Mouse (Mus musculus): ENCODE measurements around the gene Ccr6. TPM values are rescaled to one million over a fixed set of nuclear protein-coding genes. Genes with fewer than 3 reads are reported as not detected.
"Not testable (repeated sequence)": the region's sequence is repeated elsewhere in the genome, so short reads cannot be mapped to it uniquely, and the experiment has no call there.

Ccr6 gene
- 0.14 TPM in 1 of 2 replicates, not detected in the other for polyA plus RNA-seq (2016; fragmentation: Nextera tagmentation; extraction: Ambion mirVana)

DNA sequence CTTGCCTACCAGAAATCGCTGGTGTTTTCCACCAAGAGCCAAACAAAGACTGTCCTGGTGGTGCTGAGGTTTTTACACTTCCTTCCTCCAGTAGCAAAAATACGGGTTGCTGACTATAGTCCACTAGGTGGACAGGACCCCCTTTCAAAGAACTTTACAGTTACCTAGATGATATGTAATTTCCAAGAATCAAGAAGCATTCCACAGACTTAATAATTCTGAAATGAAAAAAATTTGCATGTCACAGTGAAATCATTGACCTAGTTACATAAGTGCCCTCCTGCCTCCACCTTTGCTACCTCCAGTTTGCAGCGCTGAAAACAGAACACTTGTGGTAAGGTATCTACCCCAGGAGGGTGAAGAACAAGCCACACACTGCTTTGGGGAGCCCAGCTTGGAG, at the start of gene Ccr6:
Gene Ccr6, plus strand, starts transcription at position 301 of the 400 bp plus-strand sequence.
- no peak within 1 kb of the TSS for H3K4me3 ChIP-seq
- no peaks in the 10 kb centered on the region for H3K27me3 ChIP-seq (ENCODE audit: insufficient read depth, poor library complexity, severe bottlenecking)
- H3K4me1 ChIP-seq (replicated peaks), result 0 out of 2 replicates have a peak, but pooled peaks cover 2% of the 10 kb centered on the region
- no peaks in the 10 kb centered on the region for H3K9me3 ChIP-seq
- no peak for DNase-seq (ENCODE audit: low spot score)
- H3K27ac ChIP-seq, result no peak within 1 kb of the TSS
- 77% methylated on average over 3 of the region's 3 CpGs for WGBS
- H3K36me3 ChIP-seq, result no peaks in the 10 kb centered on the region

DNA sequence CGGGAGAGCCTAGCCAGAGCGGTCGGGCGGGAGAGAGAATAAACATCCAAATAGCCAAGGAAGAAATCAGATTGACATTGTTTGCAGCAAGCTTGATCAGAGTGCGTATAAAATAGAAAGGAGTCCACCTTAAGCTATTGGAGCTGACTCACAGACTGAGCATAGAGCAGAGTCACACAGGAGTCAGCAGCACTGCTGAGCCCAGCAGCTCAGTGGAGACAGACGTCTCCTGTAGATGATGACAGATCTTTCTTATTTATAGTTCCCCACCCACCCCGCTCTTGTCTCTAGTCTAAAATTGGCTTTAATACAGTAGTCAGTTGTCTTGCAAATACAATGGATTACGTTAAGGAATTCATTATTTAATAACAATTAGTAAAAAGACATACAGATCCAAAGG, 42.2 kb upstream of the Ccr6 start:
- Histone ChIP-seq H3K9me3 (no peaks in the 10 kb centered on the region), H3K4me1 (replicated peaks) (no peaks in the 10 kb centered on the region), H3K27ac (no peak overlapping the region), H3K4me3 (no peak overlapping the region), H3K27me3 (ENCODE audit: insufficient read depth, poor library complexity, severe bottlenecking) (no peaks in the 10 kb centered on the region), H3K36me3 (peaks cover 88% of the 10 kb centered on the region)
- 93% methylated on average over 8 of the region's 8 CpGs for WGBS
- DNase-seq (ENCODE audit: low spot score), result no peak

GRCm38 (mm10) chr17:8195685-8196376, 40.0 kb upstream of the Ccr6 start:
- Histone ChIP-seq H3K4me1 (replicated peaks) (no peaks in the 10 kb centered on the region), H3K27ac (no peak overlapping the region), H3K9me3 (no peaks in the 10 kb centered on the region), H3K36me3 (peaks cover 67% of the 10 kb centered on the region), H3K27me3 (ENCODE audit: insufficient read depth, poor library complexity, severe bottlenecking) (no peaks in the 10 kb centered on the region), H3K4me3 (no peak overlapping the region)
- DNase-seq (ENCODE audit: low spot score), result no peak
- 96% methylated on average over 8 of the region's 8 CpGs for WGBS

DNA sequence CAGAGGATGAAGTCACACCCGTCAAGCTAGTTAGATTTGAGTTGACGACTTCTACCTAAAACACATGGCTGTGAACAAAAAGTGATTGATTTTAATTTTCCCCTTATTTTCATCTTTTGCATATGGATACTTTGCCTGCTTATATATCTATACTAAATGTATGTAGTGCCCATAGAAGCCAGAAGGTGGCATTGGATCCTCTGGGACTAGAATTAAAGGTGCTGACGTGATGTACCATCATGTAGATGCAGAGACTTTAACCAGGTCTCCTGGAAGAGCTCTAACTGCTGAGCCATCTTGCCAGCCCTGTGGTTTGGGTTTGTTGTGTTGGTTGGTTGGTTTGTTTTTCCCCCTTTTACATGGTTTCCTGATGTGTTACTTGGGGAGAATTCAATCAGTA, 38.2 kb upstream of the Ccr6 start:
- no peak overlapping the region for H3K27ac ChIP-seq
- no peaks in the 10 kb centered on the region for H3K4me1 ChIP-seq (replicated peaks)
- no peak for DNase-seq (ENCODE audit: low spot score)
- 77% methylated on average over 3 of the region's 3 CpGs for WGBS
- H3K36me3 ChIP-seq, result peaks cover 48% of the 10 kb centered on the region
- no peak overlapping the region for H3K4me3 ChIP-seq
- no peaks in the 10 kb centered on the region for H3K9me3 ChIP-seq
- H3K27me3 ChIP-seq (ENCODE audit: insufficient read depth, poor library complexity, severe bottlenecking), result no peaks in the 10 kb centered on the region

- H3K4me1 ChIP-seq (replicated peaks), result no peaks in the 10 kb centered on the region
These were observed 36.5 kb upstream of the Ccr6 start for GRCm38 (mm10) chr17:8199067-8199935.

GRCm38 (mm10) chr17:8199936-8200330, 35.9 kb upstream of the Ccr6 start:
- Histone ChIP-seq H3K27ac (no peak overlapping the region), H3K4me3 (no peak overlapping the region), H3K36me3 (peaks cover 26% of the 10 kb centered on the region), H3K4me1 (replicated peaks) (no peaks in the 10 kb centered on the region), H3K27me3 (ENCODE audit: insufficient read depth, poor library complexity, severe bottlenecking) (no peaks in the 10 kb centered on the region), H3K9me3 (no peaks in the 10 kb centered on the region)
- WGBS, result 73% methylated on average over 1 of the region's 1 CpGs
- no peak for DNase-seq (ENCODE audit: low spot score)

More at GRCm38 (mm10) chr17:8199067-8199935, 36.5 kb upstream of the Ccr6 start:
- H3K9me3 ChIP-seq, result no peaks in the 10 kb centered on the region
- H3K27ac ChIP-seq, result no peak overlapping the region
- 90% methylated on average over 11 of the region's 11 CpGs for WGBS
- no peak overlapping the region for H3K4me3 ChIP-seq
- no peak for DNase-seq (ENCODE audit: low spot score)
- H3K27me3 ChIP-seq (ENCODE audit: insufficient read depth, poor library complexity, severe bottlenecking), result no peaks in the 10 kb centered on the region
- peaks cover 32% of the 10 kb centered on the region for H3K36me3 ChIP-seq

GRCm38 (mm10) chr17:8203487-8203886, 32.4 kb upstream of the Ccr6 start:
- Histone ChIP-seq H3K4me3 (no peak overlapping the region), H3K4me1 (replicated peaks) (no peaks in the 10 kb centered on the region), H3K36me3 (no peaks in the 10 kb centered on the region), H3K9me3 (no peaks in the 10 kb centered on the region), H3K27ac (no peak overlapping the region), H3K27me3 (ENCODE audit: insufficient read depth, poor library complexity, severe bottlenecking) (no peaks in the 10 kb centered on the region)
- 73% methylated on average over 1 of the region's 1 CpGs for WGBS
- DNase-seq (ENCODE audit: low spot score), result no peak

DNA sequence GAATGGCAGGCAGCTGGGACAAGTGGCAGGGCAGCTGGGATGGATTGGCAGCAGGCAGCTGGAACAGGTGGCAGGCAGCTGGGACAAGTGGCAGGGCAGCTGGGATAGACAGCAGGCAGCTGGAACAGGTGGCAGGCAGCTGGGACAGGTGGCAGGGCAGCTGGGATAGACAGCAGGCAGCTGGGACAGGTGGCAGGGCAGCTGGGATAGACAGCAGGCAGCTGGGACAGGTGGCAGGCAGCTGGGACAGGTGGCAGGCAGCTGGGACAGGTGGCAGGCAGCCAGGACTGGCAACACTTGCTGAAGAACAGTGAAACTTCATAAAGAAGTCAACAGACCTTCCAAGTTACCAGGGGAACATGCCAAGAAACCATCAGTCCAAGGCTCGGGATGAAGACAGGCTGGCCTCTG, 30.6 kb upstream of the Ccr6 start:
- not testable (repeated sequence) for H3K27me3 ChIP-seq (ENCODE audit: insufficient read depth, poor library complexity, severe bottlenecking); H3K4me1 ChIP-seq (replicated peaks); H3K36me3 ChIP-seq; DNase-seq (ENCODE audit: low spot score); H3K9me3 ChIP-seq; H3K4me3 ChIP-seq
- 85% methylated on average over 1 of the region's 1 CpGs for WGBS
- H3K27ac ChIP-seq, result 0 out of 2 replicates have a peak overlapping the region, but pooled peaks have one; percentile 2

DNA sequence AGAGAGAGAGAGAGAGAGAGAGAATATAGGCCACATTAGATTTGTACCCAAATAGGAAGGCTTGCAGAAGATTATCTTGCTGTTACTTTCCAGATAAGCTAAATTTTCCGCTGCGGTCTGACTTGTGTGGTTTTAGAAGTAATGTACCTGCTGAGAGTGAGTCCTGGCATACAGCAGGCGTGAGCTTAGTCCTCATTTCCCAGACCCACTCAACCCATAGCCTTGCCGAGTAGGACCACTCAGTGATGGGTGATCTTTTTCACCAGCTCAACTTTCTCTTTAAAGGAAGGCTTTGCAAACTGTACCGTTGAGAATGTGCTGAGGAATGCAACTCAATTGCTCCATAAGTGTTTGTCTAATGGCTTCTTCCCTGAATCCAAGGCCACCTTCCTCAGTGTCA, 29.2 kb upstream of the Ccr6 start:
- DNase-seq (ENCODE audit: low spot score), result no peak
- WGBS, result 89% methylated on average over 5 of the region's 5 CpGs

GRCm38 (mm10) chr17:8209696-8210095, 26.1 kb upstream of the Ccr6 start:
- no peak for DNase-seq (ENCODE audit: low spot score)
- Histone ChIP-seq H3K27me3 (ENCODE audit: insufficient read depth, poor library complexity, severe bottlenecking) (no peaks in the 10 kb centered on the region), H3K9me3 (no peaks in the 10 kb centered on the region), H3K4me1 (replicated peaks) (no peaks in the 10 kb centered on the region), H3K4me3 (no peak overlapping the region), H3K36me3 (no peaks in the 10 kb centered on the region), H3K27ac (no peak overlapping the region)
- WGBS, result 86% methylated on average over 2 of the region's 2 CpGs

More for the DNA sequence above, 29.2 kb upstream of the Ccr6 start:
- H3K36me3 ChIP-seq, result no peaks in the 10 kb centered on the region
- H3K4me1 ChIP-seq (replicated peaks), result no peaks in the 10 kb centered on the region
- H3K27ac ChIP-seq, result no peak overlapping the region
- H3K4me3 ChIP-seq, result no peak overlapping the region
- no peaks in the 10 kb centered on the region for H3K27me3 ChIP-seq (ENCODE audit: insufficient read depth, poor library complexity, severe bottlenecking)
- H3K9me3 ChIP-seq, result no peaks in the 10 kb centered on the region

GRCm38 (mm10) chr17:8210170-8210569, 25.7 kb upstream of the Ccr6 start:
- Histone ChIP-seq H3K4me3 (no peak overlapping the region), H3K27me3 (ENCODE audit: insufficient read depth, poor library complexity, severe bottlenecking) (no peaks in the 10 kb centered on the region), H3K4me1 (replicated peaks) (no peaks in the 10 kb centered on the region), H3K9me3 (no peaks in the 10 kb centered on the region), H3K27ac (no peak overlapping the region), H3K36me3 (no peaks in the 10 kb centered on the region)
- DNase-seq (ENCODE audit: low spot score), result no peak
- 63% methylated on average over 3 of the region's 3 CpGs for WGBS

DNA sequence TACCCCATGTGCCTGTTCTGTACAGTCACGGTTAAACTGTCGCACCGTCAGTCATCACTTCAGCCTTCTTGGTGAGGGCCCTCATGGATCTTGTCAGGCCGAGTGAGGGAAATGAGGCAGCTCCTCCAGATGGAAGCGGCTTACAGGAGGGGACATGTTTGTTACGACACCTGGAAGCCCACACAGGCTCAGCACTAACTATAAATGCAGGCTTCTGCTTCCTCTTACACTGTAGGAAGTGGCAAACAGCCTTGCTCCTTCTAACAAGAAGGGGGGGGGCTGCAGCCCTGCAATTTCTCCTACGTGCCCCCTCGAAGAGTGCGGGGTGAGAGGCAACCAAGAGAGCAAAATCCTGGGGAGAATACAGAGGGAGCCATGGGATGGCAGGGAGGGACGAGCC, 25.2 kb upstream of the Ccr6 start:
- DNase-seq (ENCODE audit: low spot score), result no peak
- 85% methylated on average over 10 of the region's 10 CpGs for WGBS

DNA sequence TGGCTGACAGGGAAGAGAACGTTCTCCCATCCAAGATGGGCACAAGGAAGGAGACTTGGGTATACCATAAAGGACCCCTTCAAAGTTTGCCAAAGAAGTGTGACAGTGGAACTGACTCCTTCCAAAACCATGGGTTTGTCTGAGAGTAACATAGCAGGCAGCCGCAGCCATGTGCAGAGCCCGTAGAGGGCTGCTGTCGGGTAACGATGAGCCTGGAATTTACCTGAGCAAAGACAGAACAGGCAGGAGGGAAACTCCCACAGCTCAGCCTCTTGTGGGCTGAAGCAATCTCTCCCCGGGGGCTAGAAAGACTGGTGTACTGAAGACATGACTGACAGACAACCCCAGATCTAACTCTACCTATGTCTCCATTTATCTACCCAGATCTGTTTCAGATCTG, 24.4 kb upstream of the Ccr6 start:
- H3K36me3 ChIP-seq, result no peaks in the 10 kb centered on the region
- WGBS, result 87% methylated on average over 6 of the region's 6 CpGs
- DNase-seq (ENCODE audit: low spot score), result no peak
- no peaks in the 10 kb centered on the region for H3K4me1 ChIP-seq (replicated peaks)
- no peak overlapping the region for H3K4me3 ChIP-seq
- no peaks in the 10 kb centered on the region for H3K27me3 ChIP-seq (ENCODE audit: insufficient read depth, poor library complexity, severe bottlenecking)
- no peak overlapping the region for H3K27ac ChIP-seq
- H3K9me3 ChIP-seq, result no peaks in the 10 kb centered on the region

More for the DNA sequence above, 25.2 kb upstream of the Ccr6 start:
- Histone ChIP-seq H3K9me3 (no peaks in the 10 kb centered on the region), H3K36me3 (no peaks in the 10 kb centered on the region), H3K4me1 (replicated peaks) (no peaks in the 10 kb centered on the region), H3K4me3 (no peak overlapping the region), H3K27me3 (ENCODE audit: insufficient read depth, poor library complexity, severe bottlenecking) (no peaks in the 10 kb centered on the region), H3K27ac (no peak overlapping the region)

Data from hindbrain, embryonic 10.5 days (tissue).